Mouse (Mus musculus) frontal cortex, postnatal 10 days (tissue): Measurements from ENCODE around the gene Ctnnbl1.
A peak's percentile ranks its signal among the peaks of the same experiment; 100 is the strongest.

ENCODE experiments used
- DNase-seq, 2 experiments: peaks; one replicate each; pipeline ENCODE4 v3.0.0; 2022; ENCODE audit warnings: low spot score in 2 of 2, mixed read lengths in 1 of 2

The Ctnnbl1 gene

GRCm38 (mm10) chr2:157793851-157794332, 56.7 kb downstream of the Ctnnbl1 start:
- DNase-seq = no peak

GRCm38 (mm10) chr2:157795627-157796423, 58.6 kb downstream of the Ctnnbl1 start:
- DNase-seq = no peak

GRCm38 (mm10) chr2:157799533-157799932, 62.3 kb downstream of the Ctnnbl1 start:
- no peak for DNase-seq

GRCm38 (mm10) chr2:157800288-157800687, 63.1 kb downstream of the Ctnnbl1 start:
- no peak for DNase-seq

- no peak for DNase-seq
These were observed 63.7 kb downstream of the Ctnnbl1 start for GRCm38 (mm10) chr2:157800746-157801501.

GRCm38 (mm10) chr2:157801505-157802357, 64.5 kb downstream of the Ctnnbl1 start:
- DNase-seq = no peak

GRCm38 (mm10) chr2:157802666-157803065, 65.5 kb downstream of the Ctnnbl1 start:
- DNase-seq = no peak

GRCm38 (mm10) chr2:157804388-157804787, 67.2 kb downstream of the Ctnnbl1 start:
- no peak for DNase-seq

- no peak for DNase-seq
These were observed 67.9 kb downstream of the Ctnnbl1 start for GRCm38 (mm10) chr2:157805091-157805490.

- DNase-seq = no peak
These were observed 69.9 kb downstream of the Ctnnbl1 start for GRCm38 (mm10) chr2:157807076-157807475.

GRCm38 (mm10) chr2:157807621-157808367, 70.6 kb downstream of the Ctnnbl1 start:
- no peak for DNase-seq

- DNase-seq = no peak
These were observed 71.2 kb downstream of the Ctnnbl1 start for GRCm38 (mm10) chr2:157808368-157808923.

GRCm38 (mm10) chr2:157809341-157809740, 72.1 kb downstream of the Ctnnbl1 start:
- DNase-seq = no peak

GRCm38 (mm10) chr2:157810749-157811148, 73.5 kb downstream of the Ctnnbl1 start:
- DNase-seq = peak in 1 of 2 experiments; percentile 1

GRCm38 (mm10) chr2:157813121-157813520, 75.9 kb downstream of the Ctnnbl1 start:
- DNase-seq = no peak

GRCm38 (mm10) chr2:157814116-157814964, 77.1 kb downstream of the Ctnnbl1 start:
- DNase-seq = no peak

GRCm38 (mm10) chr2:157814965-157815283, 77.7 kb downstream of the Ctnnbl1 start:
- DNase-seq = no peak

GRCm38 (mm10) chr2:157817672-157818071, 80.5 kb downstream of the Ctnnbl1 start:
- DNase-seq = peak in 1 of 2 experiments; percentile 3

GRCm38 (mm10) chr2:157818576-157819320, 81.5 kb downstream of the Ctnnbl1 start:
- DNase-seq = peak; percentile 3 to 10
